Mouse (Mus musculus): ENCODE results near the gene Zfp82. TPM values are rescaled to one million over a fixed set of nuclear protein-coding genes. Genes with fewer than 3 reads are reported as not detected.

The Zfp82 gene
- 5.9 TPM for polyA plus RNA-seq (2014; fragmentation: Illumina TruSeq; extraction: RNeasy Lipid Tissue Mini Kit (QIAGEN cat#74804))

DNA sequence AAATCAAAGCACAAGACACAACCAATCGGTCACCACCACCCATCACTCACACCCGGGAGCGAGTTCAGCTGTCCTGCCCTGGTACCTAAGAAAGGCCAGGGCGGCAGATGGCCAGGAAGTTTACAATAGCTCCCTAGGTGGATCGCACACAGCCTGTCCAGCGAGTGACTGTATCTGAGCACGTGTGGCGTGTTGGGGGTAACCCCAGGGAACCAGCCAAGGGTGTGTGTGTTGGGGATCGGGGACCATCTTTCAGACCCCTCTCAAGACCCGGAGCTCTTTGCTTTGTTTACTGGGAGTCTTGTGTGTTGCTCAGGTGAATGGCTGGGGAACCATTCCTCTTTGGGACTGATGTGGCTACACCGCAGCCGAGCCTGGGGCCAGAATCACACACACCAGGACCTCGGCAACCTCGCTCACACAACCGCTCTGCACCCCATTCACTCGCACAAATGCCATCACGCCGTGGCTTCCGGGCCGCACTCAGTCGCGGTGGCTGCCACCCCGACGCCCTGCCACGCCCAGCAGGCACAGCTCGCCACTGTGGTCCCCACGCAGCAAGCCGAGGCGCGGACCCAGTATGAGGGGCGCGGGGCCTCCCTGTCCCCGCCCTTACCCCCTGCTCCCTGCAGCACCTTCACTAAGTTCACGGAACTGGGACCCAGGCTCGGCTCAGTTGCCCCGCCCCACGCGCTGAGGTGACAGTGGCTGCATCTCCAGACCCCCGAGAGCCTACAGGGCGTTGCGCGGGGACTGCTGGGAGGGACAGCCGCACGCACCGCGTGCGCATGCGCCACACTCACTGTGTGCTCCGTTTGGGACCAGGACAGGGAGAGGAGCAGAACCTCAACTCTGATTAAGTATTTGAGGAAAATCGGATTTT, at the start of gene Zfp82:
TSS of gene Zfp82 (minus strand) at position 755 of the 883 bp plus-strand sequence.

DNA sequence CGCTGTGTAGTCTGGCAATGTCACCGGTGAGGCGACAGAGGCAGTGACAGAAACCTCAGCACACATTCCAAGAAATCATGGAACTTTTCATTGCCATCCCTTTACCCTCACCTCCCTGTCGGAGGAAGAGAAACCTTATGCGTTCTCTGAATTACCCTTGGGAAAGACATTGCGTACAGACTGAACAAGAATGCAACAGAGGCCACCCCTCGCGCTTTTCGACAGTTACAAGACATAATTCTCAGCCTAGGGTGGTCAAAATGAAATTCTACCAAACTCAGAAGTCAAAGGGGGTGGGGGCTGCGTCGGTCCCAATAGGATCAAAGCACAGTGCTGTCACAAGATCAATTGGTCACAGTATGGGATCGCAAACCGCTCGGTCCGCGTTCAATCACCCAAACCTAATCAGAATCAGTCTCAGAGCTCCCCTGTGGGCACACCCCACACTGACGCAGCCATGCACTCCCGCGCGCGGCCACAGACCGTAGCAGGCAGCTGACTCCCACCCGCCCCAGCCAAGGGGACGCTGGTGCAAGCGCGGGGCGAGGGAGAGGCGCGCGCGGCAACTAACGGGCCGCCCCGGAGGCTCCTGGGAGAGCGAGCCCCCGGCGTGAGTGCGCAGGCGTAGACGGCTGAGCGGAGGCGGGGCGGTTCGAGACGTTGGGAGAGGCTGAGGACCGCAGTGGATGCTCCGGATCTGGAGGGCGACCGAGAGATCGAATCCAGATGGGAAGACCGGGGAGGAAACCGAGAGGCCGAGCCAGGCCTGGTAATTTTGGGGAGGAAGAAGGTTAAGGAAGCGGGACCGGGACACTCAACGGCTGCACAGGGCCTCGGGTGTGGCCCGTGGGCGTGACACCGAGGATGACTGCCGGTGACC, 48.8 kb upstream of the Zfp82 start, which contains the start of gene Zfp382:
TSS of gene Zfp382 (plus strand) at position 635 of the 880 bp plus-strand sequence.

GRCm38 (mm10) chr7:30094646-30095429, 22.1 kb upstream of the Zfp82 start, which contains the start of gene Zfp260:
TSS of gene Zfp260 (plus strand) at chr7:30094777.

DNA sequence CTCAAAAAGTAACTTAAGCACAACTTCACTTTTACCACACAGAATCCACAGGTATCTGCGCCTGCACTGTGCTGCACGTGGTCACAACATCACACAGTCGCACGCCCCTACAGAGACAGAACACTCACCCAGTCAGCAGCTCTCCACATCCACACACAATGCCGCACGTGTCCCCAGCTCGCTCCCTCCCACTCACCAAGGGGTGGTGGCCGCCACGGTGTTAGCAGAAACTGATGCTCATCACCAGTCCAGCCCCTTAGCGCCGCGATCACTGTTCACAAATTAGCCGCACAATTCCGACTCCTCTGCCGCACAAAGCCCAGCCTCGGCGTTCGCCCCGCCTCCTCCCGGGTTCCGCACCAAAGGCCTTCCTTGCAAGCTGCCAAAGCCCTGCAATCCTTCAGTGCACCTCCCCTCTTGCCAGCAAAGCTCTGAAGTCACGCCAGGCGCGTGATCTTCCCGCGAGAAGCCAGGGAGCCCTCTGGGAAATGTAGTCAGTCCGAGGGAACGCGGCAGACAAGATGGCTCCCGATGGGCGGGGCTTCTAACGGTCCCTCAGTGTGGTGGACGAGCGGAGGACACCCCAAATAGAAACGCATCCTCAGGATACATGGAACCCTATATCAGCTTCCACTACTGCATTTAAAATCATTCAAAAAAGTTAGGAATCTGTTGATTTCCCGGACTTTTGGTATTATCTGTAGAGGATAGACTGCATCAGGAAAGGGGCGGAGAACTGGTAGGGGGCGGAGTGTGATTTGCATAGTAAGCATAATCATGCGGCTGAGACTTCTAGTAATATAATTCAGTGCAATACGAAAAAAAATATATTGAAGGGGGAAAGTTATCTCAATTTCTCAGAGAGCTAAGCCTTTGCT, 17.6 kb upstream of the Zfp82 start, which contains the start of the genes Gm26920 and Zfp566:
TSS of gene Gm26920 (minus strand) at position 319 of the 878 bp plus-strand sequence.
TSS of gene Zfp566 (minus strand) at position 436 of the 878 bp plus-strand sequence.

DNA sequence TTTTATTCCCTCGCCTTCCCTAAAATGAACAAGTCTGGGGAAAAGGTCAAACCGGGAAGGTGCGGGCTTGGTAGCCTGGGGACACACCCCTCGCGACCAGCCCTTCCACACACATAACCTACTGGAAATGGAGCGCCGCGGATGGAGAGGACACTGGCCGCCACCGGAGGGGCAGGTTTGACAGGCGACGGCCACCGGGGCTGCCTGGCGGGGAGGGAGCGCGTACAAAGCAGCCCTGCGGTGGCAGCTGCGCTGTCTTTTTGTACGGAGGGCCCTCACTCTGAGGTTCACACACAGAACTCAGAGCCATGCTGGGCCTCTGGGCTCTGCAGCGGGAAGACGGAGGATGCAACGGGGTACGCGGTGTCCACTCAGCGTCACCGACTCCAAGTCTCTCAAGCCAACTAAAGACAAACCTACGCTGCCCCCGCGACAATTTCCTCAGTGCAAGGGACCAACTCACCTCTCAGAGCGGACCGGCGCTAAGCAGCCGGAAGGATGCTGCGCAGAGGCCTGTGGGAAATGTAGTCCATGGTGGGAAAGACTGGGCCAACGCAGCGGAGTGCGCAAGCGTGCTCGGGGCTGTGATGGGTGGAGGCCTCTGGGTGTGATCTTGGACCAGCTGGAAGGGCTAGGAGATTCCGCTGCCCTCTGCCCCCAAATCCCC, 21.7 kb downstream of the Zfp82 start, which contains the start of gene Zfp14:
TSS of gene Zfp14 (minus strand) at position 499 of the 667 bp plus-strand sequence.

Other genes starting within 250 kb of the Zfp82 start
- gene Zfp940, start 219.2 kb downstream of the Zfp82 start, polyA plus RNA-seq (2014; fragmentation: Illumina TruSeq; extraction: RNeasy Lipid Tissue Mini Kit (QIAGEN cat#74804)): 7.5 TPM
- gene Zfp420, start 212.9 kb downstream of the Zfp82 start, polyA plus RNA-seq (2014; fragmentation: Illumina TruSeq; extraction: RNeasy Lipid Tissue Mini Kit (QIAGEN cat#74804)): 26.2 TPM
- gene Zfp27, start 166.3 kb downstream of the Zfp82 start, polyA plus RNA-seq (2014; fragmentation: Illumina TruSeq; extraction: RNeasy Lipid Tissue Mini Kit (QIAGEN cat#74804)): 7.4 TPM
- 32.3 TPM for gene Zfp383, start 164.7 kb downstream of the Zfp82 start, polyA plus RNA-seq (2014; fragmentation: Illumina TruSeq; extraction: RNeasy Lipid Tissue Mini Kit (QIAGEN cat#74804))
- gene Zfp74, start 118.8 kb downstream of the Zfp82 start, polyA plus RNA-seq (2014; fragmentation: Illumina TruSeq; extraction: RNeasy Lipid Tissue Mini Kit (QIAGEN cat#74804)): 25.3 TPM
- 11.6 TPM for gene Zfp568, start 88.9 kb downstream of the Zfp82 start, polyA plus RNA-seq (2014; fragmentation: Illumina TruSeq; extraction: RNeasy Lipid Tissue Mini Kit (QIAGEN cat#74804))
- 8.8 TPM for gene Zfp14, start 21.5 kb downstream of the Zfp82 start, polyA plus RNA-seq (2014; fragmentation: Illumina TruSeq; extraction: RNeasy Lipid Tissue Mini Kit (QIAGEN cat#74804))
- not detected for gene Gm26920, start 17.5 kb upstream of the Zfp82 start, polyA plus RNA-seq (2014; fragmentation: Illumina TruSeq; extraction: RNeasy Lipid Tissue Mini Kit (QIAGEN cat#74804))
- 6.8 TPM for gene Zfp566, start 17.6 kb upstream of the Zfp82 start, polyA plus RNA-seq (2014; fragmentation: Illumina TruSeq; extraction: RNeasy Lipid Tissue Mini Kit (QIAGEN cat#74804))
- gene Zfp260, start 21.9 kb upstream of the Zfp82 start, polyA plus RNA-seq (2014; fragmentation: Illumina TruSeq; extraction: RNeasy Lipid Tissue Mini Kit (QIAGEN cat#74804)): 289 TPM
- 8.0 TPM for gene Zfp382, start 49.0 kb upstream of the Zfp82 start, polyA plus RNA-seq (2014; fragmentation: Illumina TruSeq; extraction: RNeasy Lipid Tissue Mini Kit (QIAGEN cat#74804))
- 76.2 TPM for gene Zfp146, start 96.8 kb upstream of the Zfp82 start, polyA plus RNA-seq (2014; fragmentation: Illumina TruSeq; extraction: RNeasy Lipid Tissue Mini Kit (QIAGEN cat#74804))
- gene Cox7a1, start 111.2 kb upstream of the Zfp82 start, polyA plus RNA-seq (2014; fragmentation: Illumina TruSeq; extraction: RNeasy Lipid Tissue Mini Kit (QIAGEN cat#74804)): not detected
- 65.4 TPM for gene Capns1, start 125.9 kb upstream of the Zfp82 start, polyA plus RNA-seq (2014; fragmentation: Illumina TruSeq; extraction: RNeasy Lipid Tissue Mini Kit (QIAGEN cat#74804))
- gene Polr2i, start 159.0 kb upstream of the Zfp82 start, polyA plus RNA-seq (2014; fragmentation: Illumina TruSeq; extraction: RNeasy Lipid Tissue Mini Kit (QIAGEN cat#74804)): 1.7 TPM
- 6.8 TPM for gene Tbcb, start 159.4 kb upstream of the Zfp82 start, polyA plus RNA-seq (2014; fragmentation: Illumina TruSeq; extraction: RNeasy Lipid Tissue Mini Kit (QIAGEN cat#74804))
- not detected for gene Ovol3, start 162.8 kb upstream of the Zfp82 start, polyA plus RNA-seq (2014; fragmentation: Illumina TruSeq; extraction: RNeasy Lipid Tissue Mini Kit (QIAGEN cat#74804))
- gene Thap8, start 207.2 kb upstream of the Zfp82 start, polyA plus RNA-seq (2014; fragmentation: Illumina TruSeq; extraction: RNeasy Lipid Tissue Mini Kit (QIAGEN cat#74804)): not detected
- gene Wdr62, start 207.5 kb upstream of the Zfp82 start, polyA plus RNA-seq (2014; fragmentation: Illumina TruSeq; extraction: RNeasy Lipid Tissue Mini Kit (QIAGEN cat#74804)): 0.20 TPM
- gene Clip3, start 218.8 kb upstream of the Zfp82 start, polyA plus RNA-seq (2014; fragmentation: Illumina TruSeq; extraction: RNeasy Lipid Tissue Mini Kit (QIAGEN cat#74804)): 20.6 TPM
- gene Alkbh6, start 235.8 kb upstream of the Zfp82 start, polyA plus RNA-seq (2014; fragmentation: Illumina TruSeq; extraction: RNeasy Lipid Tissue Mini Kit (QIAGEN cat#74804)): 3.1 TPM
- gene Syne4, start 241.9 kb upstream of the Zfp82 start, polyA plus RNA-seq (2014; fragmentation: Illumina TruSeq; extraction: RNeasy Lipid Tissue Mini Kit (QIAGEN cat#74804)): 1.7 TPM
- 0.51 TPM for gene E130208F15Rik, start 248.8 kb upstream of the Zfp82 start, polyA plus RNA-seq (2014; fragmentation: Illumina TruSeq; extraction: RNeasy Lipid Tissue Mini Kit (QIAGEN cat#74804))

Data from ovary, adult 10 weeks (tissue).